Mouse (Mus musculus): Measurements from ENCODE around the gene Cuedc1. TPM values are rescaled to one million over a fixed set of nuclear protein-coding genes. Genes with fewer than 3 reads are reported as not detected.
A peak's percentile ranks its signal among the peaks of the same experiment; 100 is the strongest.

Gene Cuedc1
- total RNA-seq, 2 experiments from 2014 or later, result 32.0 to 32.1 TPM

DNA sequence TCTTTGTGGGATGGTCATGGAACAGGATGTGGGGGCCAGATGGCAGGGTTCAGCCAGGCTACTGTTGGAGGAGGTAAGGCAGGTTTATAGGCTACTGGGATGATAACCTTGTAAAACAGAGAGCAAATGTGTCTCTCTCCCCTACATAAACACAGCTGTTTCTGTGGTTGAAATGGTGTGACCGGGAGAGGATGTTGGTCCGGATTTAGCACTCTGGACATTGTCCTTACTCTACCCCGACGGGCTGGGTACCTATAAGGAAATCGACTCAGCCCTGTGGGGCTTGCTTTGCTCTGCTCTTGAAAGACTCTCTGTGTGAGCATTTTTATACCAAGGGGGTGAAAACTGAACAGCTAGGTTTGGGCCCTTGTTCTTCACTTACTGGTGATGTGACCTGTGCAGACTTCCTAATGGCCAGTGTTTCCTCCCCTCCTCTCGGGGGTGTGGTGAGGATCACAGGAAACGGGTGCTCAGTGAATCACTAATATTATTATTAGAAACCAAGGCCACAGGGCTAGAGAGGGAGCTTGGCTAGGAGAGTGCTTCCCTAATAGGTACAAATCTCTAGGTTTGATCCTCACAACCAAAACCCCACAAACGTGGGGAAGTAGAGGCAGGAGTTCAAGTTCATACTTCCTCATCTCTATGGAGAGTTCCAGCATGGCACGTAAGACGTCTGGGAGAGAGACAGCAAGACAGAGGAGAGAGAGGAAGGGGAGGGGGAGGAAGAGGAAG is 19.7 kb downstream of the Cuedc1 start:
- DNase-seq (ENCODE audit: low spot score in 2 of 2), result no peak

- no peak for DNase-seq (ENCODE audit: low spot score in 2 of 2)
Observed at GRCm38 (mm10) chr11:88118091-88118440, 20.2 kb downstream of the Cuedc1 start.

GRCm38 (mm10) chr11:88118817-88119642 is 21.2 kb downstream of the Cuedc1 start:
- DNase-seq (ENCODE audit: low spot score in 2 of 2), result peak; percentile 67 to 83

DNA sequence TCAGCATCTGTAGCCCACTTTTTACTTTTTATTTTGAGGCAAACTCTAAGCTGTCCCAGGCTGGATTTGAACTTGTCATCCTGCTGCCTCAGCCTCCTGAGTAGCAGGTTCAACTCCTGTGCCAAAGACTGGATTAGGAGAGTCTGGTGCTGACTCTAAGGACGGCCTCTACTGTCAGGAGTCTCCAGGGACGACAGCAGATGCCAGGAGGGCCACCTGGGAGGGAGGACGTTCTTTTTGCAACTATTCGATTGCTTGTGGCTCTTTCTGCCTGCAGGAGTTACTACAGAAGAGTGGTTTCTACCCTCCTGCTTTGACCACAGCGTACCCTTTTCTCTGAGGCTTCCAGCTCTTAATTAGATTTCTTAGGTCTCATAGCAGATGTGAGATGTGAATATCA is 24.7 kb downstream of the Cuedc1 start:
- no peak for DNase-seq (ENCODE audit: low spot score in 2 of 2)

- no peak for DNase-seq (ENCODE audit: low spot score in 2 of 2)
Observed at GRCm38 (mm10) chr11:88123021-88123420, 25.2 kb downstream of the Cuedc1 start.

DNA sequence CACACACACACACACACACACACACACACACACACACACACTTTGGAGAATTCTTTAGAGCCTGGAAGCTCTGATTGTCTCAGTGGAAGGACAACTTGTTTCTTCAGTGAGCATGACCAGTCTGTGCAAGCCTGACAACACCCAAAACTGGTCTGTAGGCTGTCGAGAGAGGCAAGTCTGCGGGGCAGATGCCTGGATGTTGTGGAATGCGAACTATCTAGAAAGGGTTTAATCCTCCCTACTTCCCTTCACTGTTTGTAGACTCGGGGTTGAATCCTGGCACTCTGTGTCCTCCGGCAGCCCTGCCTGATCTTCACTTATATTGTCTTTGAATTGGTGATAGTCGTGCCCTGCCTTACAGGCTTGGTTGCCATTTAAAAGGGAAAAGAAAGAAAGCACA is 25.9 kb downstream of the Cuedc1 start:
- DNase-seq (ENCODE audit: low spot score in 2 of 2), result no peak

DNA sequence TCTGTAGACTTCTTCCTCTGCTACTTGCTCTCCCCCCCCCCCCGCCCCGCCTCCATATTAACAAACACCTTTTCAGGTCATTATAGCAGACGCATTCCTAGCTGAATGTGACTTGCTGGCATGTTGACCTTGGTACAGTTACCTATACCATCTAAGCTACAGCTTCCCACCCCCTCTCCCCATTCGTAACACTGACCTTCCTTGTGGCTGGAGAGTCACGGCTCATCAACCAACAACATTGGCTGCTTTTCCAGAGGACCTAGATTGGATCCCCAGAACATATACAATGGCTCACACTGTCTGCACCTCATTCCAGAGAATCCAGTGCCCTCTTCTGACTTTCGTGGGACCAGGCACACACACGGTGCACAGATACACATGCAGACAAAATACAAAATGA is 27.6 kb downstream of the Cuedc1 start:
- no peak for DNase-seq (ENCODE audit: low spot score in 2 of 2)

GRCm38 (mm10) chr11:88126306-88126793 is 28.5 kb downstream of the Cuedc1 start:
- peak in 1 of 2 experiments; percentile 68 for DNase-seq (ENCODE audit: low spot score in 2 of 2)

DNA sequence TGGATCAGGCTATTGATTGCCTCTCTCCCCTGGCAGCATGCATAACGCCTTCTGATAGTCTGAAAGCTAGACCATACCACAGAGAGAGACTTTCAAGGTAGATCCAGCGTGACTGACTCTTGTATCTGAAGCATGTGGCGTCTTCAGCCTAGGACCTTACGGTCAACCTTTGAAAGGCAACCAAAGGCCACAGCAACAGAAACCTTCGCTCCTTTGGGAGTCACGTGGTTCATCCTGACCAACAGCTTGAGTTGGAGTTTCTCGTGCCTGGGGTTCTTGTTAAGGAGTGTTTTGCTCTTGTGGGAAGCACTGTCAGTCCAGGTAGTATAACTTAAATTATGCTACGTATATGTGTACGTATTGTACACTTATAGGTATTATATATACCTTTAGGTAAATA is 30.6 kb downstream of the Cuedc1 start:
- DNase-seq (ENCODE audit: low spot score in 2 of 2), result no peak

DNA sequence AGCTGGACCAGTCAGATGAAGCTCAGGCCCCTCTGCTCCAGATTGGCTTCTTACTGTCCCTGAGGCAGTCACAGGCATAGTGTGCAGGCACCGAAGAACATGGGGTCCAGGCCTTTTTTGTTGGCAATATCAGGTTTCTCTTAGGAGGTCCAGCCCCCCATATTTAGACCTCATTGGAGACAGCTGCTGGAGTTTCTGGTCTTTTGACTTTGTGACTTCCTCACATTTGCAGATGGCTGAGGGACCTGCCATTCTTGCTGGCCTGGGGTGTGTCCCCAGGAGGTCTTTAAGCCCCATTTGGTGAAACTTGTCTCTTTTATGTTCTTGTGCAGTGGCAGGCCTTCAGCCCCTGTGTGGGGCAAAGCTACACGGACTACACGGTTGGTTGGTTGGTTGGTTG is 31.4 kb downstream of the Cuedc1 start:
- no peak for DNase-seq (ENCODE audit: low spot score in 2 of 2)

DNA sequence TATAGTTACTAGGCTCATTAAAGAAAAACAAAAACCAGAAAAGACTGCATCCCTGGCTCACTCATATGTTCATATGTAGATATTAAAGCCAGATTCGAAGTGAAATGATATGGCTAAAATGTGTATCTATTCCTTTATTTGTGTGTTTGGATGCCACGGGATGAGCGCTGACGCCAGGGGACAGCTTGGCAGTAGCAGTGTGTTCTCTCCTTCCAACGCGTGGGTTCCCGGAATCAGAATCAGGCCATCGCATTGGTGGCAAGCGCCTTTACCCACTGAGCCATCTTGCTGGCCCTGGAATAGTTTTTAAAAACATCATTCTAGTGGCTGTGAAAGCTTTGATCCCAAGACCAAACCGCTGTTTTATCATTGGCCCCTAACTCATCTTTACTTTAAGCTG is 32.1 kb downstream of the Cuedc1 start:
- DNase-seq (ENCODE audit: low spot score in 2 of 2), result peak in 1 of 2 experiments; percentile 58

DNA sequence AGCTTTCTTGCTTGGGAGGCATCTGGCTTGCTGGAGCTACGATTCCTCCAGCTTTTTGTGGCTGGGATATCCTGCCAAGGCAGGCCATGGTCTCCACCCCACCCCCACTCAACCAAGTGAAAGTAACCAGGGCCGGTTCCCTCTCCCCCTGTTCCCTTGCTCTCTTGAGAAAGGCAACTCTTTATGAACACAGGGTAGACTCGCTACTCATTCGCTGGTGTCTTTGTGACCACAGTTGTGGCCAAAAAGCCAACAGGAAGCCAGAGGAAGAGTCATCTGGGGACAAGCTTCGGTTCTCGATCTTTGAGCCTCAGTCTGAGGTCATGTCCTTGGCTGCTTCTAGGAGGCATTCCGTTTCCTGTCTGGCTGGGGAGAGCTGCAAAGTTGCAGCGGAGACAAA is 34.0 kb downstream of the Cuedc1 start:
- peak in 1 of 2 experiments; percentile 47 for DNase-seq (ENCODE audit: low spot score in 2 of 2)

DNA sequence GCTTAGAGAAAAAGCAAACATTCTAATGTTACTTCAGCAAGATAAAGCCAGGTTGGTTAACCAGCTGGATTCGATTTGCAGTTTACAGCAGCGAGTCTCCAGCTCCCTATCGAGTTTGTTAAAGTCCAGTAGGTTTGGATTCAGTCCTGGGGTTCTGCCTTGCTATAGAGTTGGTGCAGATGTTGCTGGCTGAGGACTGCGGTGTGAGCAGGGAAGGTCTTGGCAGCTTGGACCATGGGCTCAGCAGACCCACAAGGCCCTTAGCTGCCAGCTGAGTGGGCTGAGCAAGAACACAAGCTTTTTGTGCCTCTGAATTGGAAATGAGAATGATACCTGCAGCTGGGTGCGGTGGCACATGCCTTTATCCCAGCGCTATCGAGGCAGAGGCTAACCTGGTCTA is 37.4 kb downstream of the Cuedc1 start:
- no peak for DNase-seq (ENCODE audit: low spot score in 2 of 2)

DNA sequence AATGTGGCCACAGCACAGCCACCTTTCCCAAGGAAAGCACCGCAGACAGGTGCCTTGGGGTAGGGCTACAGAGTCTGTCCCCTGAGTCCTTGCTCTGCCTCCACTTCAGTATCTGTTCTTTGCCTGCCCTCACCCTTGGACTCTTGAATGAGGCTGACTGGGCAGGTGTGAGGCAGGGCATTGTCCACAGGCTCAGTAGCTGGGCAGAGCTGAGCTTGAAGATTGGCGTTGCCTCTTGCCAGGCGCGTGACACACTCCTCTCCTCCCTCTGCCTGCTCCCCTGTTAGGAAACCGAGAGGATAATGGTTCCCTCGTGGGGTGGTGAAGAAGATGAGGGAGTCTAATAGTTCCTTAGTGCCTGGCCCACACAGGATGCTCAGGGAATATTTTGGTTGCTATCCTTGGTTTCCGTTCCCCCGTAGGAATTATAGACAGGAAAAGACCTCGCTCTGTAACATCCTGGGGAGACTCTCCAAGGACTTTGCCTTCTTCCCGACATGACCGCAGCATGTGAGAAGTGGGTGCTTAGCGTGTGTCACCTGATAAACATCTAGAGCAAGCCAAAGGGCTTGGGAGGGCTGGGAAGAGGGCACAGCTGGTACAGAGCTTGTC is 40.1 kb downstream of the Cuedc1 start:
- DNase-seq (ENCODE audit: low spot score in 2 of 2), result no peak

GRCm38 (mm10) chr11:88139256-88139861 is 41.5 kb downstream of the Cuedc1 start:
- DNase-seq (ENCODE audit: low spot score in 2 of 2), result peak; percentile 42 to 66

- DNase-seq (ENCODE audit: low spot score in 2 of 2), result peak in 1 of 2 experiments; percentile 42
Observed at GRCm38 (mm10) chr11:88140066-88141060, 42.5 kb downstream of the Cuedc1 start.

DNA sequence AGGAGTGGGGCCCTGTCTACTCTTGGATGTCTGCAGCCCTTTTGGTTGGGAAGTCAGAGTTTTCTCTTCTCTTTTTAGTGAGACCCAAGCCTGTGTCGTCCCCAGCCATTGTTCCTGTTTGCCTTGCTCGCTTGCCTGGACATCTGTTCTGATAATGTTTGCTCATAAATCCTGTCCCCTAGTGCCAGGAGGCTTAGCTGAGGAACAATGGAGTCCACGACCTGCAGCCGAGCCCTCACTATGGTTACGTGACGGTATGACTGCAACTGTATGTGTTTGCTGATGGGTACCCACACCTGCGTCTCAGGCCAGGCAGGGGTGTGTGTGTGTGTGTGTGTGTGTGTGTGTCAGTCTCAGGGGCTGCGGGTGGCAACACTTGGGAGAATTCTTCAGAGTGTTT is 44.5 kb downstream of the Cuedc1 start:
- DNase-seq (ENCODE audit: low spot score in 2 of 2), result no peak

- no peak for DNase-seq (ENCODE audit: low spot score in 2 of 2)
Observed at GRCm38 (mm10) chr11:88144100-88144499, 46.2 kb downstream of the Cuedc1 start.

- no peak for DNase-seq (ENCODE audit: low spot score in 2 of 2)
Observed at GRCm38 (mm10) chr11:88145214-88146006, 47.6 kb downstream of the Cuedc1 start.

Data from layer of hippocampus, postnatal 14 days (tissue).